Mouse (Mus musculus) kidney, adult 10 weeks (tissue): ENCODE data around the gene AC170998.1. TPM values are rescaled to one million over a fixed set of nuclear protein-coding genes. Genes with fewer than 3 reads are reported as not detected.

ENCODE experiments used
- polyA plus RNA-seq: library from polyadenylated mRNA; stranded (reverse); fragments of 350-450 nt; fragmentation: Illumina TruSeq; extraction: RNeasy Lipid Tissue Mini Kit (QIAGEN cat#74804); gene quantifications from one replicate; pipeline ENCODE4 v1.2.3, GENCODE M21; 2014; ENCODE audit warnings: low read depth, low replicate concordance

The AC170998.1 gene
- 1.2 TPM for polyA plus RNA-seq

GRCm38 (mm10) chr17:28725783-28726182 is at the start of gene AC170998.1:
AC170998.1 (plus strand) TSS chr17:28726083.

GRCm38 (mm10) chr17:28689586-28690283 is 36.1 kb upstream of the AC170998.1 start, which contains the start of gene Slc26a8:
Slc26a8 (minus strand) TSS chr17:28690233.

GRCm38 (mm10) chr17:28690776-28691686 is 34.9 kb upstream of the AC170998.1 start, which contains the start of gene Mapk14:
Mapk14 (plus strand) TSS chr17:28691329.

GRCm38 (mm10) chr17:28769121-28769874 is 43.4 kb downstream of the AC170998.1 start, which contains the start of gene Mapk13:
Mapk13 (plus strand) TSS chr17:28769297.

Other genes with a start within 250 kb of the AC170998.1 start
- 45.0 TPM for gene Fkbp5, start 208.6 kb upstream of the AC170998.1 start, polyA plus RNA-seq
- gene Armc12, start 195.3 kb upstream of the AC170998.1 start, polyA plus RNA-seq, result 0.44 TPM
- gene Clpsl2, start 176.7 kb upstream of the AC170998.1 start, polyA plus RNA-seq, result not detected
- gene Clps, start 165.3 kb upstream of the AC170998.1 start, polyA plus RNA-seq, result not detected
- gene Lhfpl5, start 150.4 kb upstream of the AC170998.1 start, polyA plus RNA-seq, result not detected
- 113 TPM for gene Srpk1, start 103.4 kb upstream of the AC170998.1 start, polyA plus RNA-seq
- not detected for gene Slc26a8, start 35.9 kb upstream of the AC170998.1 start, polyA plus RNA-seq
- gene Mapk14, start 34.8 kb upstream of the AC170998.1 start, polyA plus RNA-seq, result 61.5 TPM
- 0.49 TPM for gene Mapk13, start 43.2 kb downstream of the AC170998.1 start, polyA plus RNA-seq
- 10.8 TPM for gene Brpf3, start 75.0 kb downstream of the AC170998.1 start, polyA plus RNA-seq
- gene Pnpla1, start 132.3 kb downstream of the AC170998.1 start, polyA plus RNA-seq, result not detected
- gene 4930539E08Rik, start 189.2 kb downstream of the AC170998.1 start, polyA plus RNA-seq, result 0.16 TPM
- gene Pxt1, start 217.8 kb downstream of the AC170998.1 start, polyA plus RNA-seq, result not detected
- 32.4 TPM for gene Kctd20, start 225.9 kb downstream of the AC170998.1 start, polyA plus RNA-seq